Mouse (Mus musculus) CH12.LX (cell line): ENCODE results near the gene Fndc10.
A peak's percentile ranks its signal among the peaks of the same experiment; 100 is the strongest.
"Not testable (repeated sequence)": the region's sequence is repeated elsewhere in the genome, so short reads cannot be mapped to it uniquely, and the experiment has no call there.

Source experiments
- CTCF ChIP-seq, 2 experiments: IDR thresholded peaks in 1 of 2; conservative IDR thresholded peaks in 1 of 2; 2 replicates each; pipeline ENCODE4 v1.5.1; 2011 to 2012; ENCODE audit warnings: low read depth in 2 of 2, low read length in 2 of 2, improper control_type of control experiment in 1 of 2, inconsistent platforms in 1 of 2, mild to moderate bottlenecking in 1 of 2, moderate library complexity in 1 of 2
- EP300 ChIP-seq: IDR thresholded peaks from 2 replicates; pipeline ENCODE4 v1.6.1; 2011; ENCODE audit warnings: low read length, improper control_type of control experiment
- MAFK ChIP-seq: IDR thresholded peaks from 2 replicates; pipeline ENCODE4 v1.6.1; 2011; ENCODE audit warnings: low read length, improper control_type of control experiment; ENCODE audit not compliant: insufficient replicate concordance
- MAX ChIP-seq: IDR thresholded peaks from 2 replicates; pipeline ENCODE4 v1.6.1; 2011; ENCODE audit warnings: low read length, improper control_type of control experiment
- POLR2A ChIP-seq: IDR thresholded peaks from 2 replicates; pipeline ENCODE4 v1.6.1; 2011; ENCODE audit warnings: low read depth, mild to moderate bottlenecking, improper control_type of control experiment, low read length
- UBTF ChIP-seq: IDR thresholded peaks from 2 replicates; pipeline ENCODE4 v1.6.1; 2012; ENCODE audit warnings: low read depth, mild to moderate bottlenecking, inconsistent platforms, low read length, improper control_type of control experiment, moderate library complexity
- ZMIZ1 ChIP-seq: IDR thresholded peaks from 2 replicates; pipeline ENCODE4 v1.6.1; 2012; ENCODE audit warnings: low read depth, mild to moderate bottlenecking, inconsistent platforms, low read length, improper control_type of control experiment
- ZNF384 ChIP-seq: IDR thresholded peaks from 2 replicates; pipeline ENCODE4 v1.6.1; 2012; ENCODE audit warnings: low read depth, low read length, improper control_type of control experiment, inconsistent platforms

GRCm38 (mm10) chr4:155683670-155684277 is 10.4 kb upstream of the Fndc10 start:
- not testable (repeated sequence) for TF ChIP-seq UBTF; CTCF (conservative IDR thresholded peaks at IDR 0.05 in 1 of 2, IDR thresholded peaks at IDR 0.05 in 1 of 2; ENCODE audit: low read depth in 2 of 2, low read length in 2 of 2); EP300; MAFK
- TF ChIP-seq MAX: peak; percentile 56
- peak; percentile 36; the same call in 1 of the 2 replicates for TF ChIP-seq POLR2A
- TF ChIP-seq ZNF384: peak; percentile 74
- 0 out of 2 replicates have a peak, but pooled peaks have one; percentile 28 for TF ChIP-seq ZMIZ1
